Mouse (Mus musculus): Measurements from ENCODE around the gene Gucy2e. TPM values are rescaled to one million over a fixed set of nuclear protein-coding genes. Genes with fewer than 3 reads are reported as not detected.

Gucy2e gene
- polyA plus RNA-seq, 1 experiment from 2014 or later = 0.46 TPM

DNA sequence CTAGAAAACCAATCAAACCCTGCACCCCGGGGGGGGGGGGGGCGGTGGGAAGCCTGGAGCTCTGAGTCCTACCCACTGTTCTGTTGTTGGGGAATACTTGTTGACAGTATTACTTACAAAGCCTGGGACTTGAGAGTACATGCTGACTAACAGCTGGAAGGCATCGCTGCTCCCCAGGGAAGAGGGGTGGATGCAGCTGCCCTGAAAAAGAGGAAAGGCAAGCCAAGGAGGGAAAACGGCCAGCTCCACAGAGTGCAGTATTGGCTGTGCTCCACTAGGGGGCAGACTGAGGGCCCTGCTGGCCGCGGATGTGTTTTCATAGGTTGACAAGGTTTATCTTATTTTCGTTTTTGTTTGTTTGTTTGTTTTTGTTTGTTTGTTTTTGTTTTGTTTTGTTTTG, 65.2 kb downstream of the Gucy2e start:
- Histone ChIP-seq H3K4me3 (replicated peaks) (no peak overlapping the region), H3K9me3 (replicated peaks) (no peaks in the 10 kb centered on the region), H3K27ac (replicated peaks) (no peak overlapping the region), H3K4me1 (no peaks in the 10 kb centered on the region), H3K27me3 (replicated peaks) (no peaks in the 10 kb centered on the region), H3K4me2 (no peak overlapping the region), H3K9ac (replicated peaks) (no peak overlapping the region), H3K36me3 (no peaks in the 10 kb centered on the region)
- 29% methylated on average over 7 of the region's 7 CpGs for WGBS
- ATAC-seq (ENCODE audit: low FRiP score) = no peak

DNA sequence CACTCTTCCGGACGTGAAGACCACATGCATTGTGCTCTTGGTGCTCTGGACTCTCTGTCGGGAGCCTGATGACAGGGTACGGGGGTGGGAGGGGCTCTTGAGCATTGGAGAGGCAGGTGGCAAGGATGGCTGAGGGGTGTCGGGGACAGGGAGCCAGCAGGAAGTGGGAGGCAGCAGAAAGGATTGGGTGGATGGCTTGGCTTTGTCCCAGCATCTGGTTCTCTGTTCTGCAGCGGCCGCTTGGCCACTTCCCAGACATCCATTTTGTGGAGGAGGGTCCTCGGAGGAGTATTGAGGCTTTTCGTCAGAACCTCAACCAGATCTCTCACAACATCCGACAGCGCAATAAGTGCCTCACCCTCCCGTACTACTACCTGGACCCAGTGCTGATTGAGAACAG, 67.5 kb downstream of the Gucy2e start:
- ATAC-seq (ENCODE audit: low FRiP score) = no peak
- WGBS = 86% methylated on average over 12 of the region's 12 CpGs
- Histone ChIP-seq H3K4me1 (no peaks in the 10 kb centered on the region), H3K9me3 (replicated peaks) (no peaks in the 10 kb centered on the region), H3K4me2 (no peak overlapping the region), H3K4me3 (replicated peaks) (no peak overlapping the region), H3K27ac (replicated peaks) (no peak overlapping the region), H3K36me3 (no peaks in the 10 kb centered on the region), H3K27me3 (replicated peaks) (no peaks in the 10 kb centered on the region), H3K9ac (replicated peaks) (no peak overlapping the region)

Other genes with a start within 250 kb of the Gucy2e start
- gene Pfas, start 228.6 kb downstream of the Gucy2e start, polyA plus RNA-seq (2015; fragmentation: Nextera tagmentation; extraction: Ambion mirVana) = 15.5 and 20.2 TPM in 2 replicates
- gene Ctc1, start 221.1 kb downstream of the Gucy2e start, polyA plus RNA-seq (2015; fragmentation: Nextera tagmentation; extraction: Ambion mirVana) = 53.4 and 55.0 TPM in 2 replicates
- gene Aurkb, start 191.4 kb downstream of the Gucy2e start, polyA plus RNA-seq (2015; fragmentation: Nextera tagmentation; extraction: Ambion mirVana) = 15.6 and 47.4 TPM in 2 replicates
- 20.6 and 24.0 TPM in 2 replicates for gene Borcs6, start 177.3 kb downstream of the Gucy2e start, polyA plus RNA-seq (2015; fragmentation: Nextera tagmentation; extraction: Ambion mirVana)
- gene Tmem107, start 166.2 kb downstream of the Gucy2e start, polyA plus RNA-seq (2015; fragmentation: Nextera tagmentation; extraction: Ambion mirVana) = 33.3 and 39.2 TPM in 2 replicates
- gene Vamp2, start 148.5 kb downstream of the Gucy2e start, polyA plus RNA-seq (2015; fragmentation: Nextera tagmentation; extraction: Ambion mirVana) = 347 and 355 TPM in 2 replicates
- gene Per1, start 141.8 kb downstream of the Gucy2e start, polyA plus RNA-seq (2015; fragmentation: Nextera tagmentation; extraction: Ambion mirVana) = 10.0 and 11.9 TPM in 2 replicates
- gene Hes7, start 116.6 kb downstream of the Gucy2e start, polyA plus RNA-seq (2015; fragmentation: Nextera tagmentation; extraction: Ambion mirVana) = 0.68 and 1.0 TPM in 2 replicates
- 0.63 TPM in 2 replicates for gene 9130213A22Rik, start 114.4 kb downstream of the Gucy2e start, polyA plus RNA-seq (2015; fragmentation: Nextera tagmentation; extraction: Ambion mirVana)
- gene Aloxe3, start 111.1 kb downstream of the Gucy2e start, polyA plus RNA-seq (2015; fragmentation: Nextera tagmentation; extraction: Ambion mirVana) = 4.3 and 6.1 TPM in 2 replicates
- gene Alox12b, start 80.0 kb downstream of the Gucy2e start, polyA plus RNA-seq (2015; fragmentation: Nextera tagmentation; extraction: Ambion mirVana) = 0.95 and 1.0 TPM in 2 replicates
- gene Alox8, start 39.2 kb downstream of the Gucy2e start, polyA plus RNA-seq (2015; fragmentation: Nextera tagmentation; extraction: Ambion mirVana) = 0.36 TPM in 2 replicates
- gene Cntrob, start 86.7 kb upstream of the Gucy2e start, polyA plus RNA-seq (2015; fragmentation: Nextera tagmentation; extraction: Ambion mirVana) = 14.5 and 15.3 TPM in 2 replicates
- 186 and 201 TPM in 2 replicates for gene Trappc1, start 86.9 kb upstream of the Gucy2e start, polyA plus RNA-seq (2015; fragmentation: Nextera tagmentation; extraction: Ambion mirVana)
- 6.0 and 7.3 TPM in 2 replicates for gene Kcnab3, start 89.2 kb upstream of the Gucy2e start, polyA plus RNA-seq (2015; fragmentation: Nextera tagmentation; extraction: Ambion mirVana)
- gene Rnf227, start 103.4 kb upstream of the Gucy2e start, polyA plus RNA-seq (2015; fragmentation: Nextera tagmentation; extraction: Ambion mirVana) = 213 and 250 TPM in 2 replicates
- 70.6 and 76.1 TPM in 2 replicates for gene Chd3, start 132.4 kb upstream of the Gucy2e start, polyA plus RNA-seq (2015; fragmentation: Nextera tagmentation; extraction: Ambion mirVana)
- gene Naa38, start 158.5 kb upstream of the Gucy2e start, polyA plus RNA-seq (2015; fragmentation: Nextera tagmentation; extraction: Ambion mirVana) = 130 and 132 TPM in 2 replicates
- gene Cyb5d1, start 158.6 kb upstream of the Gucy2e start, polyA plus RNA-seq (2015; fragmentation: Nextera tagmentation; extraction: Ambion mirVana) = 29.7 and 31.5 TPM in 2 replicates
- gene Tmem88, start 161.2 kb upstream of the Gucy2e start, polyA plus RNA-seq (2015; fragmentation: Nextera tagmentation; extraction: Ambion mirVana) = 6.2 and 9.1 TPM in 2 replicates
- gene Kdm6b, start 176.6 kb upstream of the Gucy2e start, polyA plus RNA-seq (2015; fragmentation: Nextera tagmentation; extraction: Ambion mirVana) = 29.4 and 32.6 TPM in 2 replicates

All from neural tube, embryonic 15.5 days (tissue).